ENCODE assay signal across 11 mouse cellular contexts in the genomic region with DNA sequence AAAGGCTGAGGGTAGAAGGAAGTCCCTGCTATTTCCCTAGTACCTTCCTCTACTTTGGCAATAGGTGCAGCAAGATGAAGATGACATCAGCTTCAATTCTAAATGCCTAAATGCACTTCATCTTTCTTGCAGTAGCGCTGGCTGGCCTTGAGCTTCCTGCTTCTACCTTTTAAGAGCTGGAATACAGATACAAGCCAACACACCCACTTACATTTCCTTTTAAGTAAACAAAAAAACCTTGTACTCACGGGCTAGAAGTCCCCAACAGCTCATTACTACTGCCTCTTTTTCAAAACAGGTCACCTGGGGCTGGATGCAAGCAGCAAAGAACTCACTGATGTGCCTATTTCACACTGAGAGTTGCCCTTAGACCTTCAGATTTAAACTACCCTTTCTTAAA. TPM values are rescaled to one million over a fixed set of nuclear protein-coding genes. Genes with fewer than 3 reads are reported as not detected.
DNase-seq lines count a peak whose midpoint lies in the region; ATAC-seq and TF ChIP-seq lines count a peak whose summit lies in the region.
"Had no signal": no experiment of that assay in that cellular context is flagged by ENCODE, and none has a peak within 500 bp of the region (broad histone marks: within the 10 kb centered on the region; RNA-seq: fewer than 3 reads in every experiment).

No protein-coding gene starts in this region.

- TF ChIP-seq POLR2A in heart, adult 2 months (IDR thresholded peaks at IDR 0.05; ENCODE audit: insufficient read depth, low read depth, low read length): no peak

- no peaks in the 10 kb centered on the region for H3K9me3 ChIP-seq in heart, embryonic 10.5 days
- no peaks in the 10 kb centered on the region for H3K9me3 ChIP-seq in liver, embryonic 12.5 days (replicated peaks)

- intact Hi-C loops in heart, adult 2 months (cut with DNase I): no loop called here

- peaks cover 12% of the 10 kb centered on the region for H3K79me2 ChIP-seq in heart, adult 2 months (replicated peaks; ENCODE audit: control insufficient read depth, insufficient read depth, low read length)

- peak overlapping the region; percentile 27; the same call in 1 of the 2 replicates for H3K27ac ChIP-seq in heart, adult 2 months
- H3K27ac ChIP-seq in heart, embryonic 10.5 days: no peak overlapping the region
- H3K27ac ChIP-seq in liver, embryonic 12.5 days: peak overlapping the region; percentile 2; the same call in 1 of the 2 replicates

- TF ChIP-seq EP300 in heart, adult 2 months (IDR thresholded peaks at IDR 0.05; ENCODE audit: insufficient read depth, low read depth, low read length): no peak

- no peak for ATAC-seq in liver, embryonic 12.5 days
- ATAC-seq in monocyte, adult 5-6 weeks (replicated peaks; ENCODE audit: insufficient number of reproducible peaks, low FRiP score, low TSS enrichment, poor library complexity, severe bottlenecking): no peak

- peaks cover 25% of the 10 kb centered on the region for H3K36me3 ChIP-seq in heart, adult 2 months (ENCODE audit: control insufficient read depth, insufficient read depth, low read length)
- peaks cover 2% of the 10 kb centered on the region; the same call in 1 of the 2 replicates for H3K36me3 ChIP-seq in heart, embryonic 10.5 days
- H3K36me3 ChIP-seq in liver, embryonic 12.5 days: peaks cover 37% of the 10 kb centered on the region
- no peaks in the 10 kb centered on the region for H3K36me3 ChIP-seq in splenic B cell, adult 2 months (ENCODE audit: control insufficient read depth, insufficient read depth, low read length, poor library complexity, severe bottlenecking)

- TF ChIP-seq CTCF in heart, adult 2 months (IDR thresholded peaks at IDR 0.05): no peak

- H3K4me2 ChIP-seq in liver, embryonic 12.5 days: peak overlapping the region; percentile 92

- peaks cover 10% of the 10 kb centered on the region for H3K4me1 ChIP-seq in heart, adult 2 months (ENCODE audit: control insufficient read depth, insufficient read depth, low read length)
- H3K4me1 ChIP-seq in heart, embryonic 10.5 days: peaks cover 25% of the 10 kb centered on the region
- H3K4me1 ChIP-seq in liver, embryonic 12.5 days: peaks cover 68% of the 10 kb centered on the region

- WGBS in heart, adult 2 months: 16% methylated on average over 2 of the region's 2 CpGs
- WGBS in heart, embryonic 10.5 days: 70% methylated on average over 2 of the region's 2 CpGs
- WGBS in liver, embryonic 12.5 days (ENCODE audit: insufficient replicate concordance): 46% methylated on average over 2 of the region's 2 CpGs

- H3K9ac ChIP-seq in heart, adult 2 months (ENCODE audit: low read depth, low read length): peak overlapping the region; percentile 41; the same call in 1 of the 2 replicates
- peak overlapping the region; percentile 39 for H3K9ac ChIP-seq in liver, embryonic 12.5 days

- no peak for DNase-seq in heart, adult 2 months
- DNase-seq in heart, embryonic 10.5 days (ENCODE audit: low spot score): no peak
- DNase-seq in lung, postnatal 25 days (ENCODE audit: low spot score): peak; percentile 16
- DNase-seq in lung, adult 18-20 months: no peak
- peak; percentile 11 for DNase-seq in splenic B cell, adult 2 months (ENCODE audit: low read depth, low spot score)
- DNase-seq in gastrocnemius, adult 18-20 months (ENCODE audit: low spot score): no peak
- DNase-seq: cerebellum, adult 9-10 months; kidney, postnatal 36 days had no signal

- H3K4me3 ChIP-seq in heart, adult 2 months: no peak overlapping the region
- no peak overlapping the region for H3K4me3 ChIP-seq in heart, embryonic 10.5 days
- no peak overlapping the region for H3K4me3 ChIP-seq in liver, embryonic 12.5 days

- H3K27me3 ChIP-seq in heart, adult 2 months (ENCODE audit: control insufficient read depth, insufficient read depth, low read length): no peaks in the 10 kb centered on the region
- no peaks in the 10 kb centered on the region for H3K27me3 ChIP-seq in heart, embryonic 10.5 days (ENCODE audit: insufficient read depth, poor library complexity, severe bottlenecking)
- H3K27me3 ChIP-seq in liver, embryonic 12.5 days (replicated peaks): no peaks in the 10 kb centered on the region
- H3K27me3 ChIP-seq in splenic B cell, adult 2 months (ENCODE audit: control insufficient read depth, insufficient read depth, low read length, poor library complexity, severe bottlenecking): no peaks in the 10 kb centered on the region

RNA-seq across cellular contexts. Expression of a gene that starts 2.4 kb away (rescaled TPM):
- total RNA-seq in heart, adult 2 months (2021): 100 to 1,000 TPM; 168 to 197 TPM
- polyA plus RNA-seq in heart, adult 2 months (2012; rRNA removed): 98.4 and 147 TPM in 2 replicates
- polyA plus RNA-seq in heart, embryonic 10.5 days (2016; fragmentation: Nextera tagmentation; extraction: Ambion mirVana): 291 and 318 TPM in 2 replicates
- 129 and 131 TPM in 2 replicates for polyA plus RNA-seq in liver, embryonic 12.5 days (2016; fragmentation: Nextera tagmentation; extraction: Ambion mirVana)
- 100 to 1,000 TPM; 191 to 200 TPM for total RNA-seq in gastrocnemius, adult 18-20 months (2021)
- total RNA-seq in monocyte, adult 5-6 weeks (2017): 121 to 136 TPM (median 124 TPM) in 3 replicates

RNA-seq across cellular contexts. Expression of a gene that starts 43.6 kb away (rescaled TPM):
- total RNA-seq in heart, adult 2 months (2021): not detected
- not detected in 2 replicates for polyA plus RNA-seq in heart, adult 2 months (2012; rRNA removed)
- polyA plus RNA-seq in heart, embryonic 10.5 days (2016; fragmentation: Nextera tagmentation; extraction: Ambion mirVana): 2.9 and 9.8 TPM in 2 replicates
- polyA plus RNA-seq in liver, embryonic 12.5 days (2016; fragmentation: Nextera tagmentation; extraction: Ambion mirVana): 18.1 and 18.5 TPM in 2 replicates
- total RNA-seq in gastrocnemius, adult 18-20 months (2021): not detected
- not detected in 3 replicates for total RNA-seq in monocyte, adult 5-6 weeks (2017)
- total RNA-seq: heart, adult 8-10 months had no signal

RNA-seq across cellular contexts. Expression of a gene that starts 53.3 kb away (rescaled TPM):
- total RNA-seq in heart, adult 2 months (2021): 10 to 100 TPM; 20.2 to 21.5 TPM
- polyA plus RNA-seq in heart, adult 2 months (2012; rRNA removed): 10.9 and 11.0 TPM in 2 replicates
- polyA plus RNA-seq in heart, embryonic 10.5 days (2016; fragmentation: Nextera tagmentation; extraction: Ambion mirVana): 41.7 and 58.0 TPM in 2 replicates
- 79.5 and 83.4 TPM in 2 replicates for polyA plus RNA-seq in liver, embryonic 12.5 days (2016; fragmentation: Nextera tagmentation; extraction: Ambion mirVana)
- total RNA-seq in gastrocnemius, adult 18-20 months (2021): 10 to 100 TPM; 37.3 to 39.9 TPM
- total RNA-seq in monocyte, adult 5-6 weeks (2017): 19.9 to 54.1 TPM (median 40.4 TPM) in 3 replicates

Comparison
In these comparisons a context has a peak if more than half of its experiments do, and no peak if none do; other contexts are left out.
1. DNase-seq: peak in lung, postnatal 25 days (single experiment) and splenic B cell, adult 2 months (single experiment); none in heart, adult 2 months (0 of 2), heart, embryonic 10.5 days (single experiment), lung, adult 18-20 months (0 of 2) and gastrocnemius, adult 18-20 months (single experiment).